In the genomic region with DNA sequence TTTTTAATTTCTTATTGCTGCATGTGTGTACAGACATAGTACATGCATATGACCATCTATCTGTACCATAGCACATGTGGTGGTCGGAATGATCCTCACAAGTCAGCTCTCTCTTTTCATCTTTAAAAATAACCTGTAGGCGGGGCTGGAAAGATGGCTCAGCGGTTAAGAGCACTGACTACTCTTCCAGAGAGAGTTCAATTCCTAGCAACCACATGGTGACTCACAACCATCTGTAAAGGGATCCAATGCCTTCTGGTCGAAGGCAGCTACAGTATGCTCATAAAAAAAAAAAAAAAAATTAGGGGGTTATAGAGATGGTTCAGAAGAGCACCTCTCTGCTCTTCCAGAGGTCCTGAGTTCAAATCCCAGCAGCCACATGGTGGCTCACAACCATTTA, we compare ENCODE assay signal across 14 mouse cellular contexts. TPM values are rescaled to one million over a fixed set of nuclear protein-coding genes. Genes with fewer than 3 reads are reported as not detected.
DNase-seq lines count a peak whose midpoint lies in the region.
"Had no signal": no experiment of that assay in that cellular context is flagged by ENCODE, and none has a peak within 500 bp of the region (broad histone marks: within the 10 kb centered on the region; RNA-seq: fewer than 3 reads in every experiment).

No protein-coding gene starts in this region.

- intact Hi-C loops in heart, postnatal 25 days (cut with DNase I) = no loop called here

- DNase-seq in layer of hippocampus, adult 11-12 months (ENCODE audit: low spot score) = peak; percentile 14
- DNase-seq in layer of hippocampus, postnatal 25 days (ENCODE audit: extremely low spot score in 1 of 2, low spot score in 1 of 2) = no peak
- DNase-seq in layer of hippocampus, adult 9-11 months = peak; percentile 38
- DNase-seq in layer of hippocampus, postnatal 10 days (ENCODE audit: low spot score in 2 of 2) = no peak
- no peak for DNase-seq in heart, postnatal 25 days (ENCODE audit: low spot score)
- DNase-seq: adrenal gland, adult 2 months; adrenal gland, postnatal 10 days; adrenal gland, postnatal 25 days; cerebellum, adult 11-12 months; cerebellum, adult 2 months; cerebellum, adult 9-10 months; cerebellum, postnatal 10 days; cerebellum, postnatal 25 days; forebrain, postnatal 0 days had no signal

RNA-seq across cellular contexts. Expression of a gene that starts 31.8 kb away (rescaled TPM):
- 100 to 1,000 TPM; 130 to 154 TPM for total RNA-seq in layer of hippocampus, postnatal 25 days (2021)
- total RNA-seq in layer of hippocampus, postnatal 10 days (2021) = 100 to 1,000 TPM; 157 to 174 TPM
- total RNA-seq in heart, postnatal 25 days (2021) = 10 to 100 TPM; 28.4 to 28.9 TPM

RNA-seq across cellular contexts. Expression of a gene that starts 50.0 kb away (rescaled TPM):
- 100 to 1,000 TPM; 513 to 580 TPM for total RNA-seq in layer of hippocampus, postnatal 25 days (2021)
- 100 to 1,000 TPM; 353 to 370 TPM for total RNA-seq in layer of hippocampus, postnatal 10 days (2021)
- 1 to 10 TPM; 4.5 to 5.1 TPM for total RNA-seq in heart, postnatal 25 days (2021)

Comparison
In these comparisons a context has a peak if more than half of its experiments do, and no peak if none do; other contexts are left out.
1. DNase-seq: peak in layer of hippocampus, adult 11-12 months (single experiment) and layer of hippocampus, adult 9-11 months (single experiment); none in layer of hippocampus, postnatal 25 days (0 of 2), layer of hippocampus, postnatal 10 days (0 of 2) and heart, postnatal 25 days (single experiment).
2. RNA of a gene that starts 31.8 kb away (total RNA-seq): 157 to 174 TPM in layer of hippocampus, postnatal 10 days and 130 to 154 TPM in layer of hippocampus, postnatal 25 days; 28.4 to 28.9 TPM in heart, postnatal 25 days; every median in the first group is over 4 times any median in the second.
3. RNA of a gene that starts 50.0 kb away (total RNA-seq): 513 to 580 TPM in layer of hippocampus, postnatal 25 days and 353 to 370 TPM in layer of hippocampus, postnatal 10 days; 4.5 to 5.1 TPM in heart, postnatal 25 days; every median in the first group is over 10 times any median in the second.